Mouse (Mus musculus): ENCODE data around the gene Zbtb42. TPM values are rescaled to one million over a fixed set of nuclear protein-coding genes. Genes with fewer than 3 reads are reported as not detected.

Zbtb42 gene
- polyA plus RNA-seq, 1 experiment from 2014 or later = 6.8 TPM

DNA sequence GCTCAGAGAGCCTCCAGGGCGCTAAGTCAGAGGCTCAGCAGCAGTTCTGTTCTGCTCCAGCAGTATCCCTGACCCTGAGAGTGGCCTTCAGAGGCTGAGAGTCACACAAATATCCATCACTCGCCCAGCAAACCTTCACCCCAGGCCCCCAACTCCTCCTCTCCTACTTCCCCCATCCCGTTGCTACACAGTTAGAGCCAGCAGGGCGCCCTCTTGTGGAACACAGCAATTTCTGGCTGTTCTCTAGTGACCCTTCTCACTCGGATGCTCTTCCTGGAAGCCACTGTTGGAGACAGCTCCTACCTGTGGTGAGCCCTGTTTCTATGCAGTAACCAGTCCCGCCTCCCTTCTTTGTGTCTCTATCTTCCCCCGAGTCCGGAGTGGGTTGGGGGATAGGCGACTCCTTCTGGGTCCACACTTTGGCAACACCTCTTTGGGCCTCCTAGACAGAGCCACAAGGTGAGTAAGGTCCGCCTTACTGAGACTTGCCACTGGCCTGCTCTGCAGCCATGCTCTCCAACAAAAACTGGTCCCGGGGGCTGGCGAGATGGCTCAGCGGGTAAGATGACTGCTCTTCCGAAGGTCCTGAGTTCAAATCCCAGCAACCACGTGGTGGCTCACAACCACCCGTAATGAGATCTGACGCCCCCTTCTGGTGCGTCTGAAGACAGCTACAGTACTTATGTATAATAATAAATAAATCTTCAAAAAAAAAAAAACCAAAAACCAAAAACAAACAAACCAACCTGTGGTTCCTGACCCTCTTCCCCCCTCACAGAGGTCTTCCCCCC, 3.2 kb upstream of the Zbtb42 start:
- ATAC-seq = peak; percentile 32
- peaks cover 9% of the 10 kb centered on the region; the same call in 1 of the 2 replicates for H3K27me3 ChIP-seq (replicated peaks; ENCODE audit: control insufficient read depth, insufficient read depth, low read length)
- H3K4me2 ChIP-seq (ENCODE audit: low read depth, low read length) = peak overlapping the region; percentile 92
- peak overlapping the region; percentile 98 for H3K4me3 ChIP-seq (ENCODE audit: low read length)
- 17% methylated on average over 18 of the region's 18 CpGs for WGBS
- no peaks in the 10 kb centered on the region for H3K9me3 ChIP-seq (ENCODE audit: control insufficient read depth, low read length)
- peak overlapping the region; percentile 99 for H3K27ac ChIP-seq (ENCODE audit: low read length)
- H3K36me3 ChIP-seq (ENCODE audit: control insufficient read depth, insufficient read depth, low read length) = peaks cover 2% of the 10 kb centered on the region; the same call in 1 of the 2 replicates
- peaks cover 52% of the 10 kb centered on the region for H3K4me1 ChIP-seq (ENCODE audit: control insufficient read depth, insufficient read depth, low read length)
- H3K9ac ChIP-seq (ENCODE audit: low read depth, low read length) = peak overlapping the region; percentile 100

DNA sequence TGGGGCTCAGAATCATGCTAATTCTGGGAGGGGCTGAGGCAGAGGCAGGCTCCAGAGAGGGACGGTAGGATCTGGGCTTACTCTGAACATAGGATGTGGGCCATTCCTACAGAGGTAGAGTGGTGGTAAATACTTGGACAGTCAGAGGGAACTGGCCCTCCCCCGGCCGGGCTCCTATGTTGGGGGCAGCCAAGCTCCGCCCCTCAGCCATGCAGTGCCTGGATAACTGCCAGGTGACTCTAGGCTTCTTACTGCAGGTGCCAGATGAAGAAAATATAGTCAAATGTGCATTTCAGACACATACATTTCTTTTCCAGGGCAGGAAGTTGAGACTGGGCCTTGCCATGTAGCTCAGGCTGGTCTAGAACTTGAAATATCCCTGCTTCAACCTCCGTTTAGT, 1.6 kb upstream of the Zbtb42 start:
- no peaks in the 10 kb centered on the region for H3K36me3 ChIP-seq (ENCODE audit: control insufficient read depth, insufficient read depth, low read length)
- no peak for ATAC-seq
- peaks cover 9% of the 10 kb centered on the region; the same call in 1 of the 2 replicates for H3K27me3 ChIP-seq (replicated peaks; ENCODE audit: control insufficient read depth, insufficient read depth, low read length)
- H3K4me3 ChIP-seq (ENCODE audit: low read length) = no peak overlapping the region
- H3K27ac ChIP-seq (ENCODE audit: low read length) = no peak overlapping the region
- no peak overlapping the region for H3K4me2 ChIP-seq (ENCODE audit: low read depth, low read length)
- H3K4me1 ChIP-seq (ENCODE audit: control insufficient read depth, insufficient read depth, low read length) = peaks cover 46% of the 10 kb centered on the region
- H3K9ac ChIP-seq (ENCODE audit: low read depth, low read length) = no peak overlapping the region
- H3K9me3 ChIP-seq (ENCODE audit: control insufficient read depth, low read length) = no peaks in the 10 kb centered on the region
- 54% methylated on average over 5 of the region's 5 CpGs for WGBS

DNA sequence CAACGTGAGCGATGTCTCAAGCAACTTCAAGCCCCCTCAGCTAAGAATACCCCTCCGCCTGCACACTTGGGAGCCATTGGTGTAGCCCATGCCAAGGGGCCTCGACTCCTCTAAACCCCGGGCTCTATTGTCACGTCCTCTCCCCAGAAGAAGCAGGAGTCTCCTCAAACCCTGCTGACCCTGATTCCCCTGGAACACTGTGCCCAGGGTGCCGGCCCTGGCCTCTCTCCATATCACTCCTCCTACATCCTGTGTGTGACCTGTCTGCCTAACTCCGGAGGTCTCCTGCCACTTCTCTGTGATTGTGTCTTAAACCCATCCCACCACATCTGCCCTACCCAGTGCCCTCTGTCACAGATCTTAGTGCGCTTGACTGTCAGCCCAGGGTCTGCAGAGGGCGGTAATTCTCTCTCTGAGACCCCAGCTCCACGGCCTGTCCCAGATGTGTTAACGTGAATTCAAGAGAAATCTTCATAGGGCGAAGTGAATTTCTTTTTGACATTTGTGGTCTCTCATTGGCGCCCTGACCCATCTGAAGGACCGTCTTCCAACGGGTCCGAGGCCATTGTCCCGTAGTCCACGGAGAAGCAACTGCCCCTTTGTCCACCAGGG, 579 bp upstream of the Zbtb42 start:
- Histone ChIP-seq H3K9me3 (ENCODE audit: control insufficient read depth, low read length) (no peaks in the 10 kb centered on the region), H3K27ac (ENCODE audit: low read length) (peak overlapping the region; percentile 92), H3K36me3 (ENCODE audit: control insufficient read depth, insufficient read depth, low read length) (no peaks in the 10 kb centered on the region), H3K4me1 (ENCODE audit: control insufficient read depth, insufficient read depth, low read length) (peaks cover 37% of the 10 kb centered on the region), H3K4me3 (ENCODE audit: low read length) (peak overlapping the region; percentile 73), H3K27me3 (replicated peaks; ENCODE audit: control insufficient read depth, insufficient read depth, low read length) (peaks cover 9% of the 10 kb centered on the region; the same call in 1 of the 2 replicates), H3K9ac (ENCODE audit: low read depth, low read length) (peak overlapping the region; percentile 78), H3K4me2 (ENCODE audit: low read depth, low read length) (peak overlapping the region; percentile 96)
- 27% methylated on average over 19 of the region's 19 CpGs for WGBS
- no peak for ATAC-seq

- WGBS = 5% methylated on average over 66 of the region's 87 CpGs
- no peaks in the 10 kb centered on the region for H3K36me3 ChIP-seq (ENCODE audit: control insufficient read depth, insufficient read depth, low read length)
- H3K4me2 ChIP-seq (ENCODE audit: low read depth, low read length) = peak overlapping the region; percentile 96
- H3K27me3 ChIP-seq (replicated peaks; ENCODE audit: control insufficient read depth, insufficient read depth, low read length) = peaks cover 9% of the 10 kb centered on the region; the same call in 1 of the 2 replicates
- no peaks in the 10 kb centered on the region for H3K9me3 ChIP-seq (ENCODE audit: control insufficient read depth, low read length)
- H3K27ac ChIP-seq (ENCODE audit: low read length) = peak overlapping the region; percentile 92
- peak overlapping the region; percentile 78 for H3K9ac ChIP-seq (ENCODE audit: low read depth, low read length)
- peak overlapping the region; percentile 73 for H3K4me3 ChIP-seq (ENCODE audit: low read length)
- peak; percentile 74 for ATAC-seq
- H3K4me1 ChIP-seq (ENCODE audit: control insufficient read depth, insufficient read depth, low read length) = peaks cover 36% of the 10 kb centered on the region
Observed at GRCm38 (mm10) chr12:112679027-112679996, 684 bp downstream of the Zbtb42 start.

GRCm38 (mm10) chr12:112683351-112683750, 4.7 kb downstream of the Zbtb42 start:
- Histone ChIP-seq H3K27me3 (replicated peaks; ENCODE audit: control insufficient read depth, insufficient read depth, low read length) (peaks cover 9% of the 10 kb centered on the region; the same call in 1 of the 2 replicates), H3K4me1 (ENCODE audit: control insufficient read depth, insufficient read depth, low read length) (peaks cover 24% of the 10 kb centered on the region), H3K36me3 (ENCODE audit: control insufficient read depth, insufficient read depth, low read length) (no peaks in the 10 kb centered on the region), H3K4me2 (ENCODE audit: low read depth, low read length) (no peak overlapping the region), H3K4me3 (ENCODE audit: low read length) (no peak overlapping the region), H3K9me3 (ENCODE audit: control insufficient read depth, low read length) (no peaks in the 10 kb centered on the region), H3K9ac (ENCODE audit: low read depth, low read length) (no peak overlapping the region), H3K27ac (ENCODE audit: low read length) (no peak overlapping the region)
- 68% methylated on average over 7 of the region's 7 CpGs for WGBS
- ATAC-seq = no peak

GRCm38 (mm10) chr12:112688458-112688857, 9.8 kb downstream of the Zbtb42 start:
- Histone ChIP-seq H3K27me3 (replicated peaks; ENCODE audit: control insufficient read depth, insufficient read depth, low read length) (no peaks in the 10 kb centered on the region), H3K9me3 (ENCODE audit: control insufficient read depth, low read length) (no peaks in the 10 kb centered on the region), H3K4me1 (ENCODE audit: control insufficient read depth, insufficient read depth, low read length) (peaks cover 14% of the 10 kb centered on the region), H3K4me2 (ENCODE audit: low read depth, low read length) (peak overlapping the region; percentile 26), H3K27ac (ENCODE audit: low read length) (no peak overlapping the region), H3K9ac (ENCODE audit: low read depth, low read length) (no peak overlapping the region), H3K4me3 (ENCODE audit: low read length) (no peak overlapping the region), H3K36me3 (ENCODE audit: control insufficient read depth, insufficient read depth, low read length) (no peaks in the 10 kb centered on the region)
- 36% methylated on average over 15 of the region's 15 CpGs for WGBS
- ATAC-seq = peak; percentile 50

- H3K9ac ChIP-seq (ENCODE audit: low read depth, low read length) = peak overlapping the region; percentile 95
- H3K27ac ChIP-seq (ENCODE audit: low read length) = peak overlapping the region; percentile 80
- no peaks in the 10 kb centered on the region for H3K36me3 ChIP-seq (ENCODE audit: control insufficient read depth, insufficient read depth, low read length)
- WGBS = 3% methylated on average over 54 of the region's 54 CpGs
- H3K27me3 ChIP-seq (replicated peaks; ENCODE audit: control insufficient read depth, insufficient read depth, low read length) = no peaks in the 10 kb centered on the region
- H3K4me2 ChIP-seq (ENCODE audit: low read depth, low read length) = peak overlapping the region; percentile 83
- peaks cover 17% of the 10 kb centered on the region for H3K4me1 ChIP-seq (ENCODE audit: control insufficient read depth, insufficient read depth, low read length)
- H3K4me3 ChIP-seq (ENCODE audit: low read length) = peak overlapping the region; percentile 75
- peak; percentile 94 for ATAC-seq
- H3K9me3 ChIP-seq (ENCODE audit: control insufficient read depth, low read length) = no peaks in the 10 kb centered on the region
Observed at GRCm38 (mm10) chr12:112693185-112694126, 14.8 kb downstream of the Zbtb42 start.

GRCm38 (mm10) chr12:112694127-112694475, 15.5 kb downstream of the Zbtb42 start:
- H3K27me3 ChIP-seq (replicated peaks; ENCODE audit: control insufficient read depth, insufficient read depth, low read length) = no peaks in the 10 kb centered on the region
- H3K4me2 ChIP-seq (ENCODE audit: low read depth, low read length) = peak overlapping the region; percentile 83
- no peaks in the 10 kb centered on the region for H3K36me3 ChIP-seq (ENCODE audit: control insufficient read depth, insufficient read depth, low read length)
- H3K4me1 ChIP-seq (ENCODE audit: control insufficient read depth, insufficient read depth, low read length) = peaks cover 12% of the 10 kb centered on the region
- no peak for ATAC-seq
- H3K9me3 ChIP-seq (ENCODE audit: control insufficient read depth, low read length) = no peaks in the 10 kb centered on the region
- H3K9ac ChIP-seq (ENCODE audit: low read depth, low read length) = peak overlapping the region; percentile 95; the same call in 1 of the 2 replicates
- H3K27ac ChIP-seq (ENCODE audit: low read length) = no peak overlapping the region
- H3K4me3 ChIP-seq (ENCODE audit: low read length) = peak overlapping the region; percentile 75
- WGBS = 82% methylated on average over 10 of the region's 10 CpGs
